Mouse (Mus musculus): ENCODE measurements around the gene Acacb. TPM values are rescaled to one million over a fixed set of nuclear protein-coding genes. Genes with fewer than 3 reads are reported as not detected.

Acacb gene
- total RNA-seq, 2 experiments from 2014 or later, result 4.8 to 6.5 TPM

DNA sequence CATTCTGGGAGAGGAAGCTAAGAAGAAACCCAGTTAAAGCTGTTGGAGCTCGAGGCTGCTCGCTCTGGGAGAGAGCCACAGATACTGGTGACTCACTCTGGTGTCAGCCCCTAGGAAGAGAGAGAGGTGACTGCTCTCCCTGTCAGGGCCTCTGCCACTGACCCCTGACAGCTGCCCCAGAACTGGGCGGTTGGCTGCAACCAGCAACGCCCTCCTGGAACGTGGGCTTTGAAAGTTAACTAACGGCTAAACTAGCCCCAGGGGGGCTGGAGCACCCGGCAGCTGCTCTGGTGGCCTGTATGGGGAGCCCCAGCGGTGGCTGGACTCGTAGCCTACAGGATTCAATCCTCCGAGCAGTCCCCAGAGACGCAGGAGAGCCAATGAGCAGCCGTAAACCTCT is 123.6 kb downstream of the Acacb start:
- no peak for DNase-seq

- DNase-seq, result no peak
These were observed 127.5 kb downstream of the Acacb start, which contains the start of gene Foxn4 for GRCm38 (mm10) chr5:114273693-114274402. Gene Foxn4, minus strand, starts transcription at chr5:114273807.

- DNase-seq, result no peak
These were observed 129.0 kb downstream of the Acacb start for GRCm38 (mm10) chr5:114275339-114275738.

GRCm38 (mm10) chr5:114275991-114276390 is 129.7 kb downstream of the Acacb start:
- no peak for DNase-seq

- no peak for DNase-seq
These were observed 133.2 kb downstream of the Acacb start for GRCm38 (mm10) chr5:114279382-114280143.

DNA sequence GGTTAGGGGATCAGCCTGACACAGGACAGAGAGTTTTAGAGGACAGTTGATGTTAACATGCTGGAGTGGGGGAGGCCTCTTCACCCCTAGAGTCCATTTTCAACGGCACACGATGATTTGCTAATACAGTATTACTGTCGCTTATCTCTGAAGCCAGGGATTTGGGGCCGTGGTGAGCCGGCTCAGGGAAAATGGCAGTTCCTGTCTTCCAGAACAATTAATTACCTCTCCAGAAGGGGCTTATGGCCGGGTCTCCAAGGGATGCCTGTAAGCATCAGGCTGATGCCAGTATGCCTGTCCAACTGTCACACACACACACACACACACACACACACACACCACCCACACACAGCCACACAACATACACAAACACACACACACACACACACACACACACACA is 136.0 kb downstream of the Acacb start:
- DNase-seq, result no peak

DNA sequence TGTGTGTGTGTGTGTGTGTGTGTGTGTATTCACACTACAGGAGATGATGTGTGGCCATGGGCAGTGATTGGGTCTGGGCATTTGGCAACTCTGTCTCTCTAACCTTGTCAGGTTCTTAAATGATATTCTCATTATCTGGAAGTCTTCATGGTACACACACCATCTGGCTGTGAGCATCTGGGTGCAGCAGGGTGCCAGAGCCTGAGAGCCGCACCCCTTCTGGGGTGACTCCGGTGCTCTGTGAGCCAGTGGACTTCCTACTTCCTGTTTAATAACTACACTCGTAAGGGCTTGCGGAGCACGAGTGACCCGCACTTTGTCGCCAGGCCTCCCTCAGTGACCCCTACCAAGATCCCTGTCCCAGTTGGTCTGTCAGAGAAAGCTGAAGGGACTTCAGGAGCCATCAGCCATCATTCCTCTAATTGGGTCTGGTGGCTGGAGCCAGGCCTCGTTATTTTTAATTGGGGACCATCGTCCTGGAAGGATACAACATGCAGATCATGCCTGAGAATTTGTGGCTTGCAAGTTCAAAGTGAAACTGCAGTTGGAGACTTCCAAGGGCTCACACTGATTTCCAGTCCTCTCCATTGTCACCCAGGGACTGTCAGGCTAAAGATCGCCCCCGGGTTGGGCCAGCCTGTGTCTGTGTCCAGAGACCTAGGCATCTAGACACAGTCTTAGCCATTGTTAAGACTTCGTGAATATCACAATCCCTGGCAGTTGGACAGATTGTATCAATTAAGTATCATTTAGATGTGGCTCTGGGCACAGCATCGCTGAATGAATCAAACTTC is 138.5 kb downstream of the Acacb start:
- DNase-seq, result peak; percentile 19 to 51

DNA sequence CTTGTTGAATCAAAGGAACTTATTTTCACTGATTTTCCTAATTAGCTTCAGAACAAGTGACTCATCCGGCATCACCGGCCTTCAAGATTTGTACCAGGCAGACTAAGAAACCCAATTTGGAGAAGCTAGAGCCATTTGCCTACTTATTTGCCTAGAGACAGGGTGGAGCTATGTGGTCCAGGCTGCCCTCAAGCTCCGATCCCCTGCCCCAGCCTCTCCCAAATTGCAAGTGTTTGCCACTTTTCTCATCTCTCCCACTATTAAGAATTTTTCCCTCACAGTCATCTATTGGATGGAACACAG is 139.0 kb downstream of the Acacb start:
- no peak for DNase-seq

DNA sequence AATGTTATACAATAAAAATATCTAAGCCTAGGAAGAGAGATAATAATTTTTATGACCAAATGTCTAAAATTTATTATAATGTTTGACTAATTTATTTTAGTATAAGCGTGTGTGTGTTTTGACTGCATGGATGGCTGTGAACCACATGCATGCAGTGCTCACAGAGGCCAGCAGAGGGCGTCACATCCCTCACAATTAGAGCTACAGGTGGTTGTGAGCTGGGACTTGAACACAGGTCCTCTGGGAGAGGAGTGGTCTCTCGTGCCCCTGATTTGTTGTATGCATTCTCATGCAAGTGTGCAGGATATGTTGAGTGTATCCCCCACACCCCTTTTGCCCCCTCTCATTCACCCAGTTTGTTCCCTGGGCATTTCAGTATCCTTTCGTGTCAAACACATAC is 139.8 kb downstream of the Acacb start:
- no peak for DNase-seq

GRCm38 (mm10) chr5:114286872-114287571 is 140.7 kb downstream of the Acacb start:
- DNase-seq, result no peak

- no peak for DNase-seq
These were observed 142.1 kb downstream of the Acacb start for GRCm38 (mm10) chr5:114288396-114288795.

- DNase-seq, result no peak
These were observed 142.5 kb downstream of the Acacb start, which contains the start of gene Myo1h for GRCm38 (mm10) chr5:114288874-114289273. Gene Myo1h, plus strand, starts transcription at chr5:114289166.

DNA sequence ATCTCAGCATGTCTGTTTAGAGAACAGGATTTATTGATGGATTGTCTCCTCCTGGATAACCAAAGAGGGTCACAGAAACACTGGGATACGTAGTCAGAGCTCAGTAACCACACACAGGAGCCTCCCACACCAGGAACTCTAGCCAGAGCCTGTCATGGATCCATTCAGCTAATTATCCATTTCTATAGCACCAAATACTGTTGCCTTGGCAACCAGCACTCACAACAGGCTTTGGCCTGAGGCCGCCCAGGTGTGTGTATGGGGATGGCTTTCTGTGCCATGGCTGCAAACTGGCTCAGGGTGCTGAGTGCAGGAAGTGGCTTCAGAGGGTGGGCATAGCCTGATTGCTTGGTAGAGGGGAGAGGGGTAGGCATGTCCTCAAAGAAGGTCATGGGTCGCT is 143.7 kb downstream of the Acacb start:
- DNase-seq, result no peak

- no peak for DNase-seq
These were observed 150.6 kb downstream of the Acacb start for GRCm38 (mm10) chr5:114296693-114297631.

- DNase-seq, result no peak
These were observed 152.0 kb downstream of the Acacb start for GRCm38 (mm10) chr5:114298212-114298894.

DNA sequence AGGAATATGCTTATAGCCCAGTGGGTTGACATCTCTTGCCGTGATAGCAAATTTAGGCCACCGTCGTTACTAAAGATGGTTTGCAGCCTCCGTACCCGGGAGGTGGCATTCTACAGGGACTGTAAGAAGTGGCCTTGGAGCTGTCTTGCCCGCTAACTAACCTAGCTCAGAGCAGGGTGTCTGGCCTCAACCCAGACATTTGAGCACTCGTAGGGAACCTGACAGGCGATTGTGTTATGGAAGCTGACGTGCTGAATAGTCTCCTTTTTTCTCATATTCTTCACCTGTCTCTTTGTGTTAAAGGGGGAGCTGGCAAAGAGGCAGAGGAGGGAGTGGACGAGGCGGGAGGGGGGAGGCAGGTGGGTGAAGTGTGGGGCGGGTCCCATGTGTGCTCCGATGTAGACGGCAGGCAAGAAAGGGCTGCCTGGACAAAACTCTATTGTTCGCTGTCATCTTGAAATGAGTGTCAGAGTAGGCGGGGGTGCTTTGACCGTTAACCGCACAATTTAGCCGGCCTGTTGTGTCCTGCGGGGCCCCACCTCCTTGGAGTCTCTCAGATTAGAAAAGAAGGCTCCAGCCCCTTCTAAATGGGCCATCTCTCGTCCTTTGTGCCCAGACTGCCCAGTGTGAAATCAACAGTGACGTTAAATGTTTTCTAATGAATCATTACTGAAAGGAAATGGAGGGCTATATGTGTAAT is 153.0 kb downstream of the Acacb start:
- no peak for DNase-seq

- DNase-seq, result no peak
These were observed 153.7 kb downstream of the Acacb start for GRCm38 (mm10) chr5:114299883-114300610.

Measured in layer of hippocampus, postnatal 36 days (tissue).